27 mouse cellular contexts compared by ENCODE assay signal in the genomic region with DNA sequence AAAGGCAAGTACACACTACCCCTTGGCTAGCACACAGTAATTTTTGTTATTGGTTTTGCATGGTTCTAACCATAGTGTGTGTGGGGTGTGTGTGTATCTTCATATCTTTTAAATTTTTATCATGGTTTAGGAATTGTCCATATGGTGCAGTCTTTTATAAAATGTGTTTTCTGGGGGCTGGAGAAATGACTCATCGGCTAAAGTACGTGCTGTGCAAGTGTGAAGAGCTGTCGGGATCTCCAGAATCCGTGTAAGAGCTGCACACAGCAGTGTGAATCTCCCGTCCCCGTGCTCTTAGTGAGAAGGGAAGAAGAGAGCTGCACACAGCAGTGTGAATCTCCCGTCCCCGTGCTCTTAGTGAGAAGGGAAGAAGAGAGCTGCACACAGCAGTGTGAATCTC. TPM values are rescaled to one million over a fixed set of nuclear protein-coding genes. Genes with fewer than 3 reads are reported as not detected.
DNase-seq lines count a peak whose midpoint lies in the region; ATAC-seq and TF ChIP-seq lines count a peak whose summit lies in the region.
"Not testable (repeated sequence)": the region's sequence is repeated elsewhere in the genome, so short reads cannot be mapped to it uniquely, and the experiment has no call there.
"Had no signal": no experiment of that assay in that cellular context is flagged by ENCODE, and none has a peak within 500 bp of the region (broad histone marks: within the 10 kb centered on the region; RNA-seq: fewer than 3 reads in every experiment).

No protein-coding gene starts in this region.

- H3K4me1 ChIP-seq in olfactory bulb, adult 2 months (ENCODE audit: control insufficient read depth, insufficient read depth, low read length), result peaks cover 35% of the 10 kb centered on the region

- intact Hi-C loops in left cerebral cortex, postnatal 14 days (cut with DNase I), result not testable (repeated sequence)

- ATAC-seq in frontal cortex, adult (ENCODE audit: low TSS enrichment), result peak; percentile 77

- H3K4me3 ChIP-seq in olfactory bulb, adult 2 months (ENCODE audit: insufficient read depth, low read depth, low read length), result not testable (repeated sequence)

- TF ChIP-seq POLR2A in olfactory bulb, adult 2 months (IDR thresholded peaks at IDR 0.05; ENCODE audit: insufficient read depth, low read depth, low read length), result not testable (repeated sequence)

- WGBS in olfactory bulb, adult 2 months, result 29% methylated on average over 8 of the region's 8 CpGs

- peak; percentile 65 for DNase-seq in layer of hippocampus, adult 11-12 months (ENCODE audit: low spot score)
- peak; percentile 64 for DNase-seq in layer of hippocampus, adult 8-10 months (ENCODE audit: low spot score in 2 of 2)
- peak; percentile 53 to 77 for DNase-seq in left cerebral cortex, adult 18-20 months (ENCODE audit: low spot score in 2 of 2)
- peak; percentile 66 to 83 for DNase-seq in left cerebral cortex, postnatal 14 days (ENCODE audit: low spot score in 2 of 2)
- DNase-seq in right cerebral cortex, postnatal 36 days (ENCODE audit: low spot score in 2 of 2), result peak; percentile 65 to 74

- TF ChIP-seq CTCF in olfactory bulb, adult 2 months (IDR thresholded peaks at IDR 0.05; ENCODE audit: insufficient read depth, low read depth, low read length), result not testable (repeated sequence)

- peak overlapping the region; percentile 50; the same call in 1 of the 2 replicates for H3K27ac ChIP-seq in olfactory bulb, adult 2 months (ENCODE audit: insufficient read depth, low read depth, low read length)

RNA-seq across cellular contexts. Expression of a gene that starts 16.6 kb away (rescaled TPM):
- 100 to 1,000 TPM; 348 to 418 (median 386) TPM for total RNA-seq in layer of hippocampus, adult 8-10 months (2022)
- 100 to 1,000 TPM; 311 to 313 TPM for total RNA-seq in left cerebral cortex, adult 18-20 months (2021)
- 100 to 1,000 TPM; 230 to 236 TPM for total RNA-seq in left cerebral cortex, postnatal 14 days (2021)
- not detected in 2 replicates for polyA plus RNA-seq in olfactory bulb, adult 2 months (2012; ENCODE audit: insufficient read depth, insufficient read length, low replicate concordance, missing spikeins)
- total RNA-seq: granulocyte monocyte progenitor cell, adult 5-6 weeks; MEL had no signal
- polyA plus RNA-seq: C2C12; CD4-positive, CD25-positive, alpha-beta regulatory T cell, adult 4 months; erythroblast, embryonic 14.5 days had no signal

RNA-seq across cellular contexts. Expression of a gene that starts 43.4 kb away (rescaled TPM):
- total RNA-seq in layer of hippocampus, adult 8-10 months (2022), result 1 to 10 TPM; 1.4 to 2.2 (median 1.7) TPM
- total RNA-seq in left cerebral cortex, adult 18-20 months (2021), result 1 to 10 TPM; 1.1 to 1.7 TPM
- total RNA-seq in left cerebral cortex, postnatal 14 days (2021), result 1 to 10 TPM; 1.2 to 1.6 TPM
- not detected in 2 replicates for polyA plus RNA-seq in olfactory bulb, adult 2 months (2012; ENCODE audit: insufficient read depth, insufficient read length, low replicate concordance, missing spikeins)
- total RNA-seq: granulocyte monocyte progenitor cell, adult 5-6 weeks; MEL had no signal
- polyA plus RNA-seq: erythroblast, embryonic 14.5 days had no signal

RNA-seq across cellular contexts. Expression of a gene that starts 52.6 kb away (rescaled TPM):
- total RNA-seq in layer of hippocampus, adult 8-10 months (2022), result 1 to 10 TPM; 1.8 to 2.5 (median 2.2) TPM
- total RNA-seq in left cerebral cortex, adult 18-20 months (2021), result 1 to 10 TPM in 1 of 2 experiments, under 1 TPM in 1; 0.93 to 1.7 TPM
- under 1 TPM; 0.35 to 0.47 TPM for total RNA-seq in left cerebral cortex, postnatal 14 days (2021)
- polyA plus RNA-seq in olfactory bulb, adult 2 months (2012; ENCODE audit: insufficient read depth, insufficient read length, low replicate concordance, missing spikeins), result not detected in 2 replicates
- total RNA-seq: adrenal gland, adult 2 months; adrenal gland, postnatal 14 days; adrenal gland, postnatal 4 days; gastrocnemius, adult 18-20 months; gastrocnemius, postnatal 10 days; gastrocnemius, postnatal 36 days; granulocyte monocyte progenitor cell, adult 5-6 weeks; heart, adult 2 months; heart, postnatal 14 days; heart, postnatal 4 days; MEL had no signal
- polyA plus RNA-seq: adrenal gland, adult 2 months; C2C12; CD4-positive, CD25-positive, alpha-beta regulatory T cell, adult 4 months; embryonic facial prominence, embryonic 10.5 days; embryonic facial prominence, embryonic 13.5 days; erythroblast, embryonic 14.5 days; forebrain, embryonic 12.5 days; heart, adult 2 months; heart, embryonic 10.5 days; heart, embryonic 13.5 days; heart, embryonic 16.5 days had no signal
